Comparison of ENCODE assay signal across 26 mouse cellular contexts in genomic region chr6:51148821-51149220, GRCm38 (mm10).
DNase-seq lines count a peak whose midpoint lies in the region; ATAC-seq lines count a peak whose summit lies in the region.
"Had no signal": no experiment of that assay in that cellular context is flagged by ENCODE, and none has a peak within 500 bp of the region (broad histone marks: within the 10 kb centered on the region; RNA-seq: fewer than 3 reads in every experiment).

No protein-coding gene starts in this region.

- peaks cover 12% of the 10 kb centered on the region for H3K4me1 ChIP-seq in heart, embryonic 12.5 days (replicated peaks)
- H3K4me1 ChIP-seq in embryonic facial prominence, embryonic 12.5 days: peaks cover 6% of the 10 kb centered on the region; the same call in 1 of the 2 replicates

- DNase-seq in heart, adult 11 months: peak; percentile 79
- peak; percentile 44 to 48 for DNase-seq in B cell, adult 2 months
- DNase-seq in splenic B cell, adult 2 months (ENCODE audit: low read depth, low spot score): peak; percentile 59
- DNase-seq in urinary bladder, adult 18-20 months (ENCODE audit: low spot score in 2 of 2): no peak
- DNase-seq: adrenal gland, postnatal 10 days; adrenal gland, postnatal 36 days; cerebellum, adult 18-20 months; cerebellum, adult 9-10 months; cerebellum, postnatal 25 days; forebrain, postnatal 0 days; gastrocnemius, adult 2 months; gastrocnemius, postnatal 14 days; heart, adult 18-20 months; heart, postnatal 14 days; heart, postnatal 4 days had no signal

- no peak overlapping the region for H3K9ac ChIP-seq in heart, embryonic 12.5 days
- H3K9ac ChIP-seq in embryonic facial prominence, embryonic 12.5 days: no peak overlapping the region
- H3K9ac ChIP-seq: forebrain, postnatal 0 days; heart, embryonic 13.5 days; hindbrain, embryonic 14.5 days had no signal

- H3K9me3 ChIP-seq in heart, embryonic 12.5 days (replicated peaks): no peaks in the 10 kb centered on the region
- no peaks in the 10 kb centered on the region for H3K9me3 ChIP-seq in embryonic facial prominence, embryonic 12.5 days
- H3K9me3 ChIP-seq: G1E; heart, embryonic 13.5 days had no signal

- no peaks in the 10 kb centered on the region for H3K27me3 ChIP-seq in heart, embryonic 12.5 days (replicated peaks)
- no peaks in the 10 kb centered on the region for H3K27me3 ChIP-seq in embryonic facial prominence, embryonic 12.5 days
- no peaks in the 10 kb centered on the region for H3K27me3 ChIP-seq in splenic B cell, adult 2 months (ENCODE audit: control insufficient read depth, insufficient read depth, low read length, poor library complexity, severe bottlenecking)
- H3K27me3 ChIP-seq: CH12.LX; heart, embryonic 13.5 days; Patski had no signal

- no peak overlapping the region for H3K4me2 ChIP-seq in heart, embryonic 12.5 days
- no peak overlapping the region for H3K4me2 ChIP-seq in embryonic facial prominence, embryonic 12.5 days (replicated peaks)
- H3K4me2 ChIP-seq: heart, embryonic 13.5 days; hindbrain, embryonic 14.5 days had no signal

- WGBS in heart, embryonic 12.5 days: 79% methylated on average over 9 of the region's 9 CpGs
- 86% methylated on average over 9 of the region's 9 CpGs for WGBS in embryonic facial prominence, embryonic 12.5 days

- ATAC-seq in heart, embryonic 12.5 days (ENCODE audit: insufficient number of reproducible peaks, low FRiP score): no peak
- no peak for ATAC-seq in embryonic facial prominence, embryonic 12.5 days (ENCODE audit: insufficient number of reproducible peaks, insufficient read depth, low FRiP score, low TSS enrichment)
- ATAC-seq in erythroblast, adult 5-6 weeks (replicated peaks; ENCODE audit: low FRiP score, poor library complexity, severe bottlenecking): no peak
- ATAC-seq: forebrain, embryonic 14.5 days; forebrain, postnatal 0 days; hindbrain, postnatal 0 days; inflammation-experienced regulatory T-cells, adult 6 months; Patski had no signal

- H3K4me3 ChIP-seq in heart, embryonic 12.5 days: no peak overlapping the region
- H3K4me3 ChIP-seq in embryonic facial prominence, embryonic 12.5 days: no peak overlapping the region
- H3K4me3 ChIP-seq: gastrocnemius, adult 2 months; heart, embryonic 13.5 days had no signal

- H3K27ac ChIP-seq in heart, embryonic 12.5 days (ENCODE audit: poor library complexity, severe bottlenecking): no peak overlapping the region
- peak overlapping the region; percentile 26 for H3K27ac ChIP-seq in embryonic facial prominence, embryonic 12.5 days
- H3K27ac ChIP-seq: gastrocnemius, adult 2 months; heart, embryonic 13.5 days; hindbrain, embryonic 14.5 days; hindbrain, postnatal 0 days had no signal

- H3K36me3 ChIP-seq in heart, embryonic 12.5 days: no peaks in the 10 kb centered on the region
- no peaks in the 10 kb centered on the region for H3K36me3 ChIP-seq in embryonic facial prominence, embryonic 12.5 days
- no peaks in the 10 kb centered on the region for H3K36me3 ChIP-seq in splenic B cell, adult 2 months (ENCODE audit: control insufficient read depth, insufficient read depth, low read length, poor library complexity, severe bottlenecking)
- H3K36me3 ChIP-seq: G1E; heart, embryonic 13.5 days had no signal

Comparison
In these comparisons a context has a peak if more than half of its experiments do, and no peak if none do; other contexts are left out.
1. DNase-seq: peak in heart, adult 11 months (single experiment), B cell, adult 2 months (2 of 2) and splenic B cell, adult 2 months (single experiment); none in urinary bladder, adult 18-20 months (0 of 2).